Mouse (Mus musculus): ENCODE data around the gene Crtc1.

Crtc1 gene

DNA sequence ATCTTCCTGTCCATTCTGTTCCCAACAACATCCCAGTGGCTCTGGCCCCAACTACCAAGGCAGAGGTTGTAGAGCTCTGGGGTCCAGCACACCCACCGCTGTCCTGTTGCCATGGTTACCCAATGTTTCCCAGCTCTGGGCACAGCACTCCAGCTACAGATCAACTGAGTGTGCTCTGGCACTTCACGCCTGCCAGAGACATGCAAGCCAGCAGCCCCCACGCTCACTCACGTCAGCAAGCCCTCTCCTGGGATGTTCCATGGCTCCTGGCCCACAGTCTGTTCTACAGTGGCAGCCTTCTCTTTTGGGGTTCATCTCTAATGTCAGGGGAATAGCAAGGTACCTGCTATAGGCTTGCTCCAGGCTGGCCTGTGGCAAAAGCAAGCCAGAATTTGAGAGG is 23.9 kb upstream of the Crtc1 start:
- DNase-seq (ENCODE audit: low spot score in 2 of 2): peak in 1 of 2 experiments; percentile 73

DNA sequence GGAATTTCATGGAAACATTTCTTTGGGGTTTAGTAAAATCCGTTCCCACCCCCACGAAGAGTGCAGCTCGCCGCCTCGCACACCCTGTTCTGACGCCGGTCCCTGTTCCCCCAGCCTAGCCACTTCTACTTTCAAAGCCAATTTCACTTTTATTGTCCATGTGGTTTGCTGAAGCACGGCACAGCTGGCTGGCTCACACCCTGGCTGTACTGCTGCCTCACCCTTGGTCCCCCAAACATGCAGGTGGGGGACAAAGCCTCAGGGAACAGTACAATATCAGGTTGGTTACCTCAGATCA is 23.1 kb upstream of the Crtc1 start:
- DNase-seq (ENCODE audit: low spot score in 2 of 2): no peak

DNA sequence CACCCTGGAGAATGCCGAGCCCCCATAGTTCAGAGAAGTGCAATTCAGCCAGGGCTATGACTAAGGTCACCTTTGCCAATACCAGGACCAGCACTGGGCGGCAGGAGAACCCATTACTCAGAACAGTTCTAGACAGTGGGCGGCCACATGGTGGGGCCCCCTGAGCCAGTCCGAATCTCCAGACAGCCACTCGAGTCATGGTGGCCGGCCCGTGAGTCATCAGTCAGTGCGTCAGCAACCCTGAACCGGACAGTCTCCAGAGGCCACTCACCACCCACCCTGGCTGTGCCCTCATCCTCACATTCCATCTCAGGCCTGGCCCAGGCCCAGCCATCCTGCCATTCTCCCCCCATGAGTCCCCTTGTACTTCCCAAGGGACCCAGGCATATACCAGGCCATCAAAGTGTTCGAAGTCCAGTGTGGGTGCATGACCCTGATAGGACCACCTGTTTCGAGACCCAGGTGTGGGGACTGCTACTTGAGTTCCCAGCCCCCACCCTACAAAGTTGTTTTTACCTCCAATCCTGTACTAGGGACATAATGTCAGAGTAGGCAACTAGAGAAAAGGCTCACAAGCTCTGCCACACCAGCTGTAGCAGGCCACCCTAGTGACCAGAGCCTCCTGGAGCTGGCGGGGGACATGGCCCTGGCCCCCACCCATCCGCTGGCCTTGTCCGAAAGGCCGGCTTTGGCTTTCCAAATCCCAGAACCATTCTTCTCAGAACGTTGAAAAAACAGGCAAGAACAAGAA is 22.6 kb upstream of the Crtc1 start:
- no peak for DNase-seq (ENCODE audit: low spot score in 2 of 2)

DNA sequence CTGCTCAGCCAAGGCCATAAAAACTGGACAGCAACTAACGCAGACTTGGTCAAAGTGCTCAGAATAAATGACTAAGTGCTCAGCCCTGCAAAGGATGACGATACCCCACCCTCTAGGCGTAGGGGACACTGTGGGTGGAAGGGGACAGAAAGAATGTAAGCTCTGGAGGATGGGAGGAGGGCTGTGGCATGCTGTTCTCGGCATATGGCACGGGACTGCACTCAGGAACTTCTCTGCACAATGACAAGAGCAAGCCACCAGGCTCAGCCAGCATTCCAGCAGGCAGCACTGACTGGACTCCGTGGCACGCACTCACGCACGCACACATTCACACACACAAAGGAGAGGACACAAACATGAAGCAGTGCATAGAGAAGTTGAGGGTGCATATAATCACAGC is 21.2 kb upstream of the Crtc1 start:
- no peak for DNase-seq (ENCODE audit: low spot score in 2 of 2)

DNA sequence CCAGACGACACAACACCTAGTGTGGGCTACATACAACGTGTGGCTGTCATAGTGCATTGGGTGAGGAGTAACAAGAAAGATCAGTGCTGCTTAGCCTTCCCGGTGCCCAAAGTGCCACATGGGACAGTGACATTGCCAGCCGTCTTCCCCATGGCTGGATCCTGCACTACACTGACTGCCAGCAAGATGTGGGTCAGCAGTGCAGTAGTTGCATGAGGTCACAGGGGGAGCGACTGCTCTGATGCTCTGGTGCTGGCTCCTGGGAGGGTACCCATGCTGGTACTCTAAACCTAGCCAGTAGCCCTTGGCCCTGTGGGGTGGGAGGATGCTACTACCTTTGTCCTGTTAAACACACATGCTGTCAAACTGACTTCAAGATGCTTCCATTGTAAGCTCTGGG is 20.8 kb upstream of the Crtc1 start:
- no peak for DNase-seq (ENCODE audit: low spot score in 2 of 2)

DNA sequence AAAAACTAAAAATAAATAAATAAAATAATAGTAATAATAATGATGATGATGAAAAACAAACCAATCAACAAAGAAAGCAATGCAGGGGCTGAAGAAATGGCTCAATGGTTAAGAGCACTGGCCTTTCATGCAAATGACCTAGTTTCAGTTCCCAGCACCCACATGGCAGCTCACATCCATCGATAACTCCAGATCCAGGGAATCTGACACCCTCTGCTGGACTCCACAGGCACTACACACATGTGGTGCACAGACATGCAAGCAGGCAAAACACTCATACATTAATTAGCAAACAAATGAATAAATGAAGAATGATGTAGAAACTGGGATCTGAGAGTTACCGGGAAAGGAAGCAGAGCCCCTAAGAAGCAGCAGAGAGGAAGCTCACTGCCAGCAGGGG is 20.3 kb upstream of the Crtc1 start:
- DNase-seq (ENCODE audit: low spot score in 2 of 2): no peak

DNA sequence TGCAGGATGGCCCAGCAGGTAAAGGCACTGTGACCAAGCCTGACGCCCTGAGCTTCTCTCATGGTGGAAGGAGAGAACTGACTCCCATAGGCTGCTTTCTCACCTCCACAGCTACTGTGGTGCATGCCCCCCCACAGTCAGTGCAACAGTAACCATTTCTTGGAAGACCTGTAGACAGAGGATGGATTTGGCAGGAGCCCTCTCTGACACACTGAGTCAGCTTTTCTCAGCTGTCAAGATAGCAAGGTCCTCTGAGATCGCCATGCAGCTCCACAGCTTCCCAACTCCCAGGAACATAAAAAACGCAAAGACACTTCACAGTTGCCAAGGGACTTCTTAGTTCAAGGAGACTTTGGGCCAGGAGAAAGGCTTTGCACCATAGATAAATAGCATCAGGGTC is 19.1 kb upstream of the Crtc1 start:
- DNase-seq (ENCODE audit: low spot score in 2 of 2): no peak

DNA sequence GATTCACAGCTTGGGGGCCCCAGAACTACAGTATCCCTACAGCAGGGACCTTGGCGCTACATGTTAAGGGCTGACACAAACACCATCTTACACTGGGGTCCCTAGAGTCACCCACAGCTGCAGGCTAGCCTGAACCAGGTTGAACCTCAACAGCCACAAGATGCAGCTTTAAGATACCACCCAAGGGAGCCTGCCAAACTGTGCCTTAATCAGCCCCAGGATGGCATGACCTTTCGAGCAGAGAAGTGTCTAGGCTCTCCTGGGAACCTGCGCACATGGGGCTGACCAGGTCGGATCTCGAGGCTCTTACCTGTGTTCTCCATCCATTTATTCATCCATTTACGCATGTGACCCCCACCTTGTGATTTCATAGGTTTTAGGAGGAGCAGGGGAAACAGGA is 18.5 kb upstream of the Crtc1 start:
- DNase-seq (ENCODE audit: low spot score in 2 of 2): no peak

DNA sequence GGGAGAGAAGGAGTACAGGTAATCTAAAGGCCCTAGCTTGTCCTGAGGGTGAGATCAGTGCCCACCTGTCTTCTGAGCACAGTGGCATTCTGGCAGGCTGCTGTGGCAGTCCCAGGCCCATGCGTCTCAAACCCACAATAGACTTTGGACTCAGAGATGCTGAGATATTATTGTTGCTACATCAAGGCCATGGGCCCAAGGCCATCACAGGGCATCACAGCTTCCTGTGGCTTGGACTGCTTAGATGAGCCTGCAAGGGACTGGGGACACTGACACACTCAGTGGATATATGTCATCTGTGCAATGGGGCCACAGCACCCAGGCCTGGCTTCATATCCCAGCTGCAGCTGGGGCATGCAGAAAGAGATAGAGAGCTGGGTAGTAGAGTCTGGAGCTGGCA is 17.6 kb upstream of the Crtc1 start:
- no peak for DNase-seq (ENCODE audit: low spot score in 2 of 2)

DNA sequence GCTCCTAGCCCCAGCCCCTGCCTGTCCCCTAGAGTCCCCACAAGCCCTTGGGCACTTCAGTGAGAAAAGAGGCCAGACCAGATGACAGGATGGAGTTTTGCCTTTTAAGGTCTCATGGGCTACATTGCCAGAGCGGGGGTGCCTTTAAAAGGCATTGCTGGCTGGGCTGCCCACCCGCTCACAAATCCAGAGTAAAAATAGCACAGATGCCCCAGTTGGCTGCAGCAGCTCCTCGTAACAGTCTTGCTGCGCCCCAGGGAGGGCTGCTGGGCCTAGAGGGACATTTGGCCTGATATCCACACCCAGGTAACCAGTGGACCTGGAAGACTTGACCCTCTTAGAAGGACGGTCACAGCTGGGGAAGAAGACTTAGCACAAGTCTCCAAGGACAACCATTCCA is 14.5 kb upstream of the Crtc1 start:
- peak in 1 of 2 experiments; percentile 56 for DNase-seq (ENCODE audit: low spot score in 2 of 2)

DNA sequence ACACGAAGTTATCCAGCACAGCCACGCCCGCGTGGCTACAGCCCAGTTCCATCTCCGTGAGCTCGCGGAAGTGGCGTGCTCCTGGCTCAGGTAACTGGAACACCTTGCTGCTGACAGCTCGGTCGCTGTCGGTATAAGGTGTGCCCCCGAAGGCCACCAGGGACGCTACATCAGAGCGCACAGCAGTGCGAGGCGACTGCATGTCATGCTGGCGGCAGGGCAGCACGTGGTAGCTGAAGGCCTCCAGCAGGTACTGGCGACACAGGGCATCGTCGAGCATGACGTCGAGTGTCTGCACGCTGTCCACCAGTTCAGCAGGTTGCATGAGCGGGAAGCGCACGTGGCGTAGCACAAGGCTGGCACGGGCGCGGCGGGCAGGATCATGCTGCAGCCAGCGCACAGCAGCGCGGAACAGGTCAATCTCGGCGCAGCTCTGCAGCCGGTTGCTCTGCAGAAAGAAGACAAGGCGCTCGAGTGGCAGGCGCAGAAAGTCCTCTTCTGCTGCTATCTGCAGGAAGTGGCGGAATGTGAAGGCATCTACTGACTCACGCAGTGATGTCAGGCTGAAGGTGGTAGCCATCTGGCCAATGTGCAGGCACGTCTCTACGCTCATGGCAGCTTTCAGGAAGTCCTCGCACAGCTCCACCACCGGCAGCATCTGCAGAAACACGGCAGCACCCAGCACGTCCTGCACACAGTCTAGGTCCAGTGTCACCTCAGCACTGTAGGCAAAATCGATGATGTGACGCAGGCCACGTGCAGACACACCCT is 13.0 kb upstream of the Crtc1 start:
- no peak for DNase-seq (ENCODE audit: low spot score in 2 of 2)

DNA sequence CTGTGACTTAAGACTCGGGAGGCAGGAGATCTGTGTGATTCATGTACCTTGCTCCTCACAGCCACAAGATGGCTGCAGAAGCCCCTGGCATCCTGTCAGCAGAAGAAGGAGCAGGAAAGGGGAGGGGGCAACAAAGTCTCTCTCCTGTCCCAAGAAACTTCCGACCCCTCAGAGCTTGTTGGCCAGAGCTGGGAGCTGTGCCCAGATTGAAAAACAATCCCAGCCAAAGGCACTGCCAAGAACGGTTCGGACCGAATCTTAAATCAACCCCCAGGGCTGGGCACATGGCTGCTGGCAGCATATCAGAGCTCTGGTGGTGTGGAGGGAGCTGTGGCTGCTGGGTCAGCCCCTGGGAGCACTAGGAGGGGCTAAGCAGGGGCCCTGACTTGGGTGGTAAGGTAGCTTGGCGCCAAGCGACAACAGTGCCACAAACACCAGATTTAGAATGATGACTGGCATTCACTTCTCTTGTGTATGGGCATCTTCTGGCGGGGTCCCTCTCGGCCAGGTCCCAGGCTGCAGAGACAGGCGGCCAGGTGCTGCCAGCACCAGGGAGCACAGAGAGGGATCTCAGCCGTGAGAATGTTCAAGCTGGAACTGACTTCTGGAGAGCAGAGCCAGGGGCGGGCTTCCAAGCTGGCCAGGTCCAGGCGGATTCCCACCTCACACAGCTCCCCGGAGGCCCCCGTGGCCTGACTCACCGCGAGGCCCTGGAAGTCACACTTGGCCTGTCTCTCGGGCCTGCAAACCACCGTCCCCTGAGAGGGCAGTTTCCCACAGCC is 8.5 kb upstream of the Crtc1 start:
- DNase-seq (ENCODE audit: low spot score in 2 of 2): peak in 1 of 2 experiments; percentile 43

DNA sequence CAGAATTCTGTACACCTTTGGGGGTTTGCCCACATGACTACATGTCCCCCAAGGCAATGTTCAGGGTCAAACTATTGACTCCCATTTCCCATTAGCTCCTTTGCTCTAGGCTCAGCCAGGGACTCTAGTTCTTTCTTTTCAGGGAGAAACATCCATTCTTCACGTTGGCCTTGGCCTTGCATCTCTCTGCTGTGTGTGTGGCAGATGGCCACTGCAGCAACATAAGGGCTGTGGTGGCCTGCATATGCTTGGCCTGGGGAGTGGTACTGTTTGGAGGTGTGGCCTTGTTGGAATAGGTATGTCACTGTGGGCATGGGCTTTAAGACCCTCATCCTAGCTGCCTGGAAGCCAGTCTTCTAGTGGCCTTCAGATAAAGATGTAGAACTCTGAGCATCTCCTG is 6.6 kb upstream of the Crtc1 start:
- DNase-seq (ENCODE audit: low spot score in 2 of 2): no peak

DNA sequence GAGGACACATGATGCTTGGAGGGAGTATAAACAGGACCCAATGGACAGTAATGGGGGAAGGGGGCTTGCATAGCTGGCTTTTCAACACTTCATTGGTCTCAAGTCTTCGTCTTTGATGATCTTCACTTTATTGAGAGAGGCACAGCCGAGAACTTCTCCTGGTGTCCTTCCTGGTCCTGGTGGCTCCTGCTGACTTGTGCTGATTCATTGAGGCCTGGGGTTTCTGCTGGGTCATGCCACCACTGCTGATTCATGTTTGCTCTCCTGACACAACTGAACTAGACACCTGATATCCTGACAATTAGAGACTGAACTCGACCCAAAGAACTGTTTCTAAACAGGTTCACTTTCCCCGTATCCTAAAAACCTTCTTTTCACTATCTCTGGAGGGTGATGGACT is 3.9 kb upstream of the Crtc1 start:
- no peak for DNase-seq (ENCODE audit: low spot score in 2 of 2)

DNA sequence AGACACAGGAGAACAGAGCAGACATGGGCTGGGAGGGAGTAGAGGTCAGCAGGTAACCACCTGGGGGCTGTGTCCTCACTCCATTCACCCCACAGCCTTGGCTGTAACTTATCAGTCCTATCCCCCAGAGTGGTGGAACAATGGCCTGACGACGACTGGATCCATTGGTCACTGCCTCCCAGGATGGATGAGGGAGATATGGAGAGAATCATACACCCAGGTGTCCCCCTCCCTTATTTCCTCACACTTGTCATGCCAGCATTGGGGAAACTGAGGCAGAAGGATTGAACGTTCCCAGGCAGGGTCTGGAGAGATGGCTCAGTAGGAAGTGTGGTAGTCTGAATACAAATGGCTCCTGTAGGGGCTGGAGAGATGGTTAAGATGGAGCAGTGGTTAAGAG is 2.2 kb upstream of the Crtc1 start:
- DNase-seq (ENCODE audit: low spot score in 2 of 2): no peak

DNA sequence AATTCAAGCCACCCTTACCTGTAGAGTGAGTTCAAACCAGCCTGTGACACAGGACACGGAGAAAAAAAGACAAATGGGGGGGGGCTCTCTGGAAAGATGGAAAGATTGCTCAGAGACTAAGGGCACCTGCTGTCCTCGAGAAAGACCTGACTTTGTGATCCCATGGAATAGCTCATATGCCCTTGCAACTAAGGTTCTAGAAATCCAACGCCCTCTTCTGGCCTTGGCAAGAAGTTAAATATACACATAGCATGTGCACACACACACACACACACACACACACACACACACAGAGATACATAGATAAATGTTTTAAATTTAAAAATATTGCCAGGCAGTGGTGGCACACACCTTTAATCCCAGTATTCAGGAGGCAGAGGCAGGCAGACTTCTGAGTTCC is 867 bp upstream of the Crtc1 start:
- no peak for DNase-seq (ENCODE audit: low spot score in 2 of 2)

DNA sequence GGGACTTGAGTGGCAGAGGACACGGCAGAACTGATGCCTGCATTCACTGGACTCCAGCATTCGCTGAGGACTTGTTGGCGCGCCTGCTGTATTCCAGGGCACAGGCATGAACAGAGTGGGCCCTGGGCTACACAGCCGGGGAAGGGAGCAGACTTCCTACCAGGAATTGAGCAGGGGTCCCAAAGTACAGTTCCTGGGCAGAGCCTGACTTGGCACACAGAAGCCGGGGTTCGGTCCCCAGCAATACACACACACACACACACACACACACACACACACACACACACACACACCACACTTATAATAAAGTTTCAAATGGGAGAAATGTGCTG is 435 bp upstream of the Crtc1 start:
- no peak for DNase-seq (ENCODE audit: low spot score in 2 of 2)

DNA sequence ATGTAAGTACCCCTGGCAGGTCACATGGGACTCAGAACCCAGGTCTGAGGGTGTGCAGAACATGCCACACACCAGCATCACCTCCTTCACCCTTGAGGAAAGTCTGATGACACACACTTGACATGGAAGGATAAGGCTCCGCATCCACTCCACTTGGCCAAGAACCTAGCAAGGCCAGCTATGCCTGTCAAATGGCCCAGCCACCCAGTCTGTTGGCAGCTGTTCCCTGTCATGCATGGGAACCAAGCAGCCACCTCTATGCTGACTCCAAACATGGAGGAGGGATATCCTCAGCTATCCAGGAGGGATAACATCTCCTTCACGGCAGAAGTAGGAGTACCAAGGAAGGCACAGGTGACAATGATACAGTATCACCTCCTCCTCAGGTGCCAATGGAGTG is 956 bp downstream of the Crtc1 start:
- no peak for DNase-seq (ENCODE audit: low spot score in 2 of 2)

DNA sequence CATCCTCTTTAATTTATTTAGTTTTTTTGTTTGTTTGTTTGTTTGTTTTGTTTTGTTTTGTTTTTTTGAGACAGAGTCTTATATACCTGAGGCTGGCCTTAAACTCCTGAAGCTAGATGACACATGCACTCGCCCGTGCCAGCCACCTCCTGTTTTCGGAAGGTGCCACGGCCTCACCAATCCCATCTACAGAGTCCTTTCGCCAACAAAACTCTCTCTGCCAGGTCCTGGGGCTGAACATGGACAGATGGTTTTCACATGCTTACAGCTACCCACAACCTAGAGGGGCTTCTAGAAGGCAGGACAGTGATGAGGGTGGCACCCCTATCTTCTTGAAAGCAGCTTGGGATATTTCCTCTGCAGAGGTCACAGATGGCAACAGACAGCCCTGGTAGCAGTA is 4.2 kb downstream of the Crtc1 start:
- no peak for DNase-seq (ENCODE audit: low spot score in 2 of 2)

DNA sequence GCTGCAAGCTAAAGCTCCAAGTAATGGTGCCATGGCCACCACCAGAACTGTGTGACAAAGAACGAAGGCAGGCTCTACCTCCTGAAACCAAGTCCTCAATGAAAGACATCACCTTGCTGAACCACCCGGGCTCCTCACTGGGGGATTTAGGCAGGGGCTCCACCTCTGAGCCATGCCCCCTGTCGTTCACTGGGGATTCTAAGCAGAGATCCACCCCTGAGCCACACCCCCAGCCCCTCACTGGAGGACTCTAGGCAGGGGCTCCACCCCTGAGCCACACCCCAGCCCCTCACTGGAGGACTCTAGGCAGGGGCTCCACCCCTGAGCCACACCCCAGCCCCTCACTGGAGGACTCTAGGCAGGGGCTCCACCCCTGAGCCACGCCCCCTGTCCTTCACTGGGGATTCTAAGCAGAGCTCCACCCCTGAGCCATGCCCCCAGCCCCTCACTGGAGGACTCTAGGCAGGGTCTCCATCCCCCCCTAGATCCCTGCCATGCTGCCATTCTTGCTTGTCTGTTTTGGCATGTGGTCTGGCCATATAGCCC is 6.3 kb downstream of the Crtc1 start:
- DNase-seq (ENCODE audit: low spot score in 2 of 2): no peak

DNA sequence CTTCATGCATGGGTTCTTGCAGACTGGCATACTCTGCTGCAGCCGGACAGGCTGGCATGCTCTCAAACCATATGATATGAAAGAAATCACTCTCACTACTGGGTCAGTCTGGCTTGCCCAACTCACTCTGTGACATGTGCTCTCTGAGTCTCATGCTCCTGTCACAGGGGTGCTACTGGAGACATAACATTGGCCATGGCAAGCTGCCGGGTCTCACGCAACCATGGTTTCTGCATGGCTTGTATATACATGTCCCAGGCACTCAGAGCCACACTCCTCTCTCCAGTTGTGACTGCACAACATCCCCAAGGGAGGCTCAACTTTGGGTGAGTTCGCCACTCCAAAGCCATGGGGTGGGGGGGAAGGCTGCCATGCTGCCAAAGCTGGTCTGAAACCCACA is 8.2 kb downstream of the Crtc1 start:
- no peak for DNase-seq (ENCODE audit: low spot score in 2 of 2)

DNA sequence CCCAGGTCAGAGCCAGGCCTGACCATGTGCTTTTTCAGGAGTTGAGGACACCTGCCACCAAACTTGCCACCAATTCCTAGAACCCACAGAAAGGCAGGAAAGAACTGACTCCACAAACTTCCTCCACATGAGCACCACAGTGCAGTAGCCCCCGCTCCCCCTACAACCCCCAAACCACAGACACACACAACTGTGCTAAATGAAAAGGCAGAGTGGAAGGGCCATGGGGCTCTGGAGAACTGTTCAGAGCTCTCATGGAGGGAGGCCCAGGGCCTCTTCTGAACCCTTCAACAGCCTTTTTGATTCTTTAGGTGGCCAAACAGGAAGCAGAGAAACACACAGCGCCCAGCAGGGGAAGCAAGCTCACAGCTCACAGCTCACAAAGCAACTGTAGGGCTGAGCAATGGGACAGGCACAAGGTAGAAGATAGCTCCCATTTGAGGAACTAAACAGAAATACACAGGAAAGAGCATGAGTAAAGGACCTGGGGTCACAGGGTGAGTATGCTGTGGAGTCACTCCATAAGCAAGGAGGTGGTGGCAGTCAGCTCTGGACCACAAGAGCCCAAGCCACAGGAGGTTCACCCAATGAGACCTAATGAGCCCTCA is 13.0 kb downstream of the Crtc1 start:
- DNase-seq (ENCODE audit: low spot score in 2 of 2): no peak

All from left cerebral cortex, adult 9 months (tissue).